Mouse (Mus musculus): ENCODE measurements around the gene Prkd3. TPM values are rescaled to one million over a fixed set of nuclear protein-coding genes. Genes with fewer than 3 reads are reported as not detected.
A peak's percentile ranks its signal among the peaks of the same experiment; 100 is the strongest.

The Prkd3 gene
- 16.8 and 19.9 TPM in 2 replicates for polyA plus RNA-seq (2015; fragmentation: Nextera tagmentation; extraction: Ambion mirVana)

DNA sequence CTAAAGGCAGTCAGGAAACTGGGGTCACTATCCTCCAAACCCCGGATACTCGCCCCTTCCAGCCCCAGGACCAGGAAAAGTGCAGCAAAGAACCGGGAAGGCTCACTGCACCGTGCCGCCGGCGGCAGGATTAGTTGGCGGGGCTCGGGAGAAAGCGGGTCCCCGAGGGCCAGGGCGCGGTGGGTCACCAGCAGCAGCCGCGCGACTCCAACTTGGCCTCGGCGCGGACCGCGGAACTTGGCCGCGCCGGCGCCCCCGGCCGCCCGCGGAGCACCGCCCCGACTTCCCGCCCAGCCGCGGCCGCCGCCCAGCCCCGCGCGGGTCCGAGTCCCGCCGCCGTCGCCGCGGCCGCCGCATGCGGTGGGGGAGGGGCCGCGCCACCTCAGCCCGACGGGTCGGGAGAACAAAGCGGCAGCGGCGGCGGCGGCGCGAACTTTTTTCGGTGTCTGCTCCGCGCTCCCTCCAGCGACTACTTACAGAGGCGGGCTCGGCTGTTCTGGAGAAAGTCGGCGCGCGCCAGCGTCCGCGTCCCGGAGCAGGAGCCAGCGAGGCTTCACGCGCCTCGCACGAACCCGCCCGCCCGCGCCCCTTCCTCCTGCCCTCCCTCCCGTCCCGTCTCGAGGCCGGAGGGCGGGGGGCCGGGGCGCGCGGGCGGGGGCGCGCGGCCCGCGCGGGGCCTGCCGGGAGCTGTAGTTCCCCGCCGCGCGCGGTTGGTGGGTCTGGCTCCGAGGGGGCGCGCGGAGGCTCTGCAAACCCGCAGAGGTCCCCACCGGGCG is at the start of gene Prkd3:
Gene Prkd3 (minus strand): TSS at position 609 of the 776 bp plus-strand sequence.
- H3K9me3 ChIP-seq, result no peaks in the 10 kb centered on the region
- ATAC-seq (ENCODE audit: low read depth), result peak; percentile 93
- peak within 1 kb of the TSS; percentile 84 for H3K9ac ChIP-seq
- peak within 1 kb of the TSS; percentile 81 for H3K4me3 ChIP-seq
- peak within 1 kb of the TSS; percentile 77 for H3K27ac ChIP-seq (replicated peaks)
- WGBS, result under 1% methylated on average over 82 of the region's 113 CpGs
- H3K4me1 ChIP-seq (replicated peaks), result peaks cover 32% of the 10 kb centered on the region
- H3K36me3 ChIP-seq, result no peaks in the 10 kb centered on the region
- peak within 1 kb of the TSS; percentile 78 for H3K4me2 ChIP-seq
- peaks cover 14% of the 10 kb centered on the region for H3K27me3 ChIP-seq

DNA sequence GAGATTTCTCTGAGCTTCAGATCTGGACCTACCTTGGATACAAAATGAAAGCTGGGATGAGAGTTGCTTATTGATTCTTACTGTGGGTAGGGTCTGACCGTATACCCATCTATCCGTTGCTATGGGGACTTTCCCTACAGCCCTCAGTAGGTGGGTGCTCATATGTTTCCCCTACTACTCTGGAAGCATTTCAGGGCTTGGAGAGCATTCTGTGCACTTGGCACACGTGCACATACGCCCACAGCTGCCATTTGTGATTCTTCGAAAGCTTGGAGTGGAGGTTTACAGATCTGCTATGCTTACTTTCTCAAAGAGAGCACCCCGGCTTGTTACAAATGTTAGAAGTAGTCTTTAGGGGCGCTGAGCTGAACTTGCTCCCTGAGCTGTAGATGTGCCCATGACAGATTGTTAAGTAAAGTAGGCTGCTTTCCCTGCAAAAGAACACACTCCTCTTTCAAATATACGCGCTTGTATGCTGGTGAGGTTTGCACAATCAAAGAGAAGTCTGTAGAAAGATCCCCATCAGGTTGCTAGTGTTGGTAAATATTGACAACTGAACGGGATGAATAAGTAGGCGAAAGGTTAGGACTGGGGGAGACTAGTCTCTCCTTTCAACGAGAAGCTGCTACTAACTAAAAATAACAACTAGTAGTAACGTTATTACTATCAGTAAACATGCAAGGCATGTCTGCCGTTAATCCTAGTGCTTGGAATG is 49.3 kb upstream of the Prkd3 start:
- Histone ChIP-seq H3K4me3 (no peak overlapping the region), H3K27me3 (no peaks in the 10 kb centered on the region)
- 89% methylated on average over 14 of the region's 14 CpGs for WGBS

DNA sequence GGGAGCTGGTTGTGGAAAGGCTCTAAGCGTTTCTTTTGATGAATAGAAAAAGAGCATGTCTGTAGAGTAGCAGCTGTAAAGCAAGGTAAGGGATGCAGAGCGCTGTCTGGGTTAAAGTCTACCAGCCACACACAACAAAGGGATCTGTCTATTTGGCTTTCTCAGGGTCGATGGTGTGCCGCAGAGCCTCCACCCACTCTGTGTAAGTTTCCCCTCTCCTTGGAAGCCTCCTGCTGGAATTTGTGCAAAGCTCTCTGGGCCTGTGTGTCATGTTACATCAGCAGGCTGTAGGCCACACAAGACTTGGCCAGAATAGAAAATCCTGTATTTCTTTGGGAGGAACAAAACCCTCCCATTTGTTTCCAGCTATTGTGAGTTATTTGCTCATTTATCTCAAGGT is 48.4 kb upstream of the Prkd3 start:
- no peak for ATAC-seq (ENCODE audit: low read depth)
- no peaks in the 10 kb centered on the region for H3K9me3 ChIP-seq
- 0 out of 2 replicates have a peak, but pooled peaks cover 4% of the 10 kb centered on the region for H3K4me1 ChIP-seq (replicated peaks)
- H3K4me2 ChIP-seq, result no peak overlapping the region
- H3K9ac ChIP-seq, result no peak overlapping the region
- H3K36me3 ChIP-seq, result no peaks in the 10 kb centered on the region
- no peaks in the 10 kb centered on the region for H3K27me3 ChIP-seq
- no peak overlapping the region; the same call in 1 of the 2 replicates for H3K27ac ChIP-seq (replicated peaks)
- H3K4me3 ChIP-seq, result no peak overlapping the region
- 51% methylated on average over 4 of the region's 4 CpGs for WGBS

More for the DNA sequence above, 49.3 kb upstream of the Prkd3 start:
- Histone ChIP-seq H3K36me3 (no peaks in the 10 kb centered on the region), H3K9me3 (no peaks in the 10 kb centered on the region), H3K9ac (no peak overlapping the region), H3K27ac (replicated peaks) (no peak overlapping the region), H3K4me2 (no peak overlapping the region), H3K4me1 (replicated peaks) (0 out of 2 replicates have a peak, but pooled peaks cover 4% of the 10 kb centered on the region)
- no peak for ATAC-seq (ENCODE audit: low read depth)

DNA sequence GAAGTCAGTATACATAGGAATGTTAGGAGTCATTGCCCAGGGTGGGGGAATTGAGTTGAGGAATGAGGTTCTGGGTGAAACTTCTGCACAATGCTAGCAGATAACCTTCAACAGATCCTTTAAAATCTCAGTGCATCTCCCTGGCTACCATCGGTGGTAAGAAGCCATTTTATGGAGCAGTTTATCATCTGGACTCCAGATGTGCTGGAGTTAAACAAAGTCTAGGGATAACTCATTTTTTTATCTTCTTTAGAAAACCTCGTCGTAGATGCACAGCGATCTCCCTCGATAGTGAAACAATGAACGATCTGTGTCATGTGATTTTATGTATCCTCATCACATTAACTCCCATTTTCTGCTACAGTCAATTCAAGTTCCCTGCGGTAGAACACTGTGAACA is 48.0 kb upstream of the Prkd3 start:
- Histone ChIP-seq H3K4me1 (replicated peaks) (0 out of 2 replicates have a peak, but pooled peaks cover 4% of the 10 kb centered on the region), H3K36me3 (no peaks in the 10 kb centered on the region), H3K27ac (replicated peaks) (no peak overlapping the region; the same call in 1 of the 2 replicates), H3K9ac (no peak overlapping the region), H3K4me3 (no peak overlapping the region), H3K27me3 (no peaks in the 10 kb centered on the region), H3K4me2 (no peak overlapping the region), H3K9me3 (no peaks in the 10 kb centered on the region)
- no peak for ATAC-seq (ENCODE audit: low read depth)
- 52% methylated on average over 7 of the region's 7 CpGs for WGBS

DNA sequence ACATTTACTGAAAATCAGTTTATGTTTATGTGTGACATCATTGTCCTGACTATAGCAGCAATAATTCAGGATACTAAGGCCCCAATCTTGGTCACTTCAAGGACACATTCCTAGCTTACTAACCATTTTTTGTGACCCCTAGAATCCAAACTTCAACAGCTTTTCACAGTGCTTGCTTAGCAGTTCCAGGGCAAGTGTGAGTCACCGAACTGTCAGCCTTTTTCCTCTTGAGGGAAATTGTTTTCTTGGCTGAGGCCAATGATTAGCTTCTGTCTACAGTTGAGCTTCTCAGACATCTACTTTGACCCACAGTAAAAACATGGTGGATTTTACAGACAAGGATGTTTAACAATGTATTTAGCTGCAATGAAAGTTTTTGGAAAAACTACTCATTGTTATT is 43.6 kb upstream of the Prkd3 start:
- H3K4me2 ChIP-seq, result no peak overlapping the region

DNA sequence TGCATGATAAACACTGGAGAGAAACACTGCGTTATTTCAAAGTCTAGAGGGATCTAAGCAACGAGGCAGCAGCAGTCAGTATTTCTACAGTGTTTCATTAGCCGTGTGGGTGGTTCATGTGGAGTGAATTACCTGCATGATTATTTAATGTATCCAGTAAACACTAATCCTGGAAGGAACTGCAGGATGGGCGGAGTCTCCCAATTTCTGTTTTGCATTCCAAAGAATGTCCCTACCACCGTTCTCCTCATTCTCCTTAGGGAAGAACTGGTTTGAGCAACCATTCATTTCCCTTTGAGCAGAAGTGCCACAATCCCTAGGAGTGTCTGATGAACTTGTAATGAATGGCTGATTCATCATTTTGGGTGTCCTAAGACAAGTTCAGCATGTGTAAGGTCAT is 39.6 kb upstream of the Prkd3 start:
- Histone ChIP-seq H3K4me1 (replicated peaks) (no peaks in the 10 kb centered on the region), H3K27ac (replicated peaks) (no peak overlapping the region), H3K4me3 (no peak overlapping the region), H3K4me2 (no peak overlapping the region), H3K9ac (no peak overlapping the region), H3K27me3 (0 out of 2 replicates have a peak, but pooled peaks cover 3% of the 10 kb centered on the region), H3K9me3 (no peaks in the 10 kb centered on the region), H3K36me3 (no peaks in the 10 kb centered on the region)
- 72% methylated on average over 5 of the region's 5 CpGs for WGBS
- no peak for ATAC-seq (ENCODE audit: low read depth)

More for the DNA sequence above, 43.6 kb upstream of the Prkd3 start:
- Histone ChIP-seq H3K9me3 (no peaks in the 10 kb centered on the region), H3K27ac (replicated peaks) (no peak overlapping the region), H3K27me3 (no peaks in the 10 kb centered on the region), H3K9ac (no peak overlapping the region), H3K4me1 (replicated peaks) (0 out of 2 replicates have a peak, but pooled peaks cover 4% of the 10 kb centered on the region), H3K4me3 (no peak overlapping the region), H3K36me3 (no peaks in the 10 kb centered on the region)
- no peak for ATAC-seq (ENCODE audit: low read depth)
- 78% methylated on average over 1 of the region's 1 CpGs for WGBS

DNA sequence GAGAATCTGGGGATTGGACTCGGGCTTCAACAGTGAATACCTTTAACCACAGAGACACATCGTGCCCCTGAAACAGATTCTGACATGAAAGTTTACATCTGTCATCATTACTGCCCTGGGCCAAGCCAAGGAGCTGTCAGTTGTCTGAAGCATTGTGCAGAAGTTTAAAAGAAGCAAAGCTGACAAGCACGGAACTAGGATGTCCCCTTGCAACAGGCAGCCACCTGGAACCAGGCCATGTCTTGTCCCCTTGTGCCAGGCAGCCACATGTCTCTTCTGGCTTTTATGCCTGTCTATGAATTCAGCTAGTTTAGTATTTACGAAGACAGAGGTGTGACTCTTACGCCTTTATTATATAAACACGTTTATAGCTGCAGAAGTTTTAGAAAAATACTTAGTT is 37.7 kb upstream of the Prkd3 start:
- Histone ChIP-seq H3K4me3 (no peak overlapping the region), H3K9ac (no peak overlapping the region), H3K9me3 (no peaks in the 10 kb centered on the region), H3K36me3 (no peaks in the 10 kb centered on the region), H3K4me1 (replicated peaks) (0 out of 2 replicates have a peak, but pooled peaks cover 4% of the 10 kb centered on the region), H3K27ac (replicated peaks) (no peak overlapping the region), H3K4me2 (no peak overlapping the region), H3K27me3 (peaks cover 12% of the 10 kb centered on the region)
- ATAC-seq (ENCODE audit: low read depth), result no peak
- 82% methylated on average over 6 of the region's 6 CpGs for WGBS

DNA sequence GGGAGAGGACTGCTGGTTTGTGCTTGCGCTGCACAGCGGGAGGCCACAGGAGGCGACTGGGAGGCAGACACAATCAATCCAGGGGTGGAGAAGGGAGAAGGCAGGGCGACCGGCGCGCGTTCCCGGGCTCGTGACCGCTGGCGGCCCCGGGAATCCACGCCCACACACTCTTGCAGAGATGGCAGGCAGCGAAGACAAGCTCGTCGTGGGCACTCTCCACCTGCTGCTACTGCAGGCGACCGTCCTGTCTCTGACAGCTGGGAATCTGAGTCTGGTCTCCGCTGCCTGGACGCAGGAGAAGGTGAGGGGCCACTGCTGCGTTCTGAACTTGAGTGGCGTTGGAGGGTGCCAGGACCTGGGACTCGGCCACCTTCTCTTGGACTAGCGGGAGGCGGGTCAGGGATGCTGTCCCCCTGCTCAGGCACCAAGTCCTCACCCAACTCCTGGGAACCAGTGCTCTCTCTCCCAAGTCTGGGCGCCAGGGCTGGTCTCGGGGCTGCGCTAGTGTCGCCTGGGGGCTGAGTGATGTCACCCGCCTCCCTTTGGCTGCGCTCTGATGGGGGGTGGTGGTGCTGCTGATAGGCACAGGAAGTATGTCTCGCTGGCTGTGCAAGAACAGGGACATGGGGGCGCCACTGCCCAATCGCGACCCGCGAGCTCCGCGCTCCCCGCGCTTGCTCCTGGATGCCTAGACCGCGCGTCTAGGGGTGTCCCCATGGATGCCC is 31.6 kb upstream of the Prkd3 start:
- Histone ChIP-seq H3K4me2 (peak overlapping the region; percentile 97), H3K9me3 (no peaks in the 10 kb centered on the region)
- WGBS, result under 1% methylated on average over 45 of the region's 45 CpGs

DNA sequence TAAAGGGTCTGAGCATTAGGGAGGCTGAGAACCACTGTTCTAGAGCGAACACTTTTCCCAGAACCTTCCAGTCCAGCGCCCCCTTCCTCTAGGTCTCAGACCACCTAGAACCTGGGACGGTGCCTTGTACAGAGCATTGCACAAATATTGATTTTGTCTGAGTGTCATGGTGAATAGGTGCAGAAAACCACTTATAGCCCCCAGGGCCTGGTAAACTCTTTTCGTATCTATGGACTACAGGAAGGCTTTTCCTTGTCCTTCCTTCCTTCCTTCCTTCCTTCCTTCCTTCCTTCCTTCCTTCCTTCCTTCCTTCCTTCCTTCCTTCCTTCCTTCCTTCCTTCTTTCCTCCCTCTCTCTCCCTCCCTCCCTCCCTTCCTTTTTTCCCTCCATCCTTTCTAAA is 31.0 kb upstream of the Prkd3 start, which contains the start of gene Qpct:
Gene Qpct (plus strand): TSS at position 301 of the 400 bp plus-strand sequence.
- Histone ChIP-seq H3K9me3 (no peaks in the 10 kb centered on the region), H3K4me1 (replicated peaks) (peaks cover 16% of the 10 kb centered on the region), H3K9ac (peak within 1 kb of the TSS; percentile 75), H3K36me3 (no peaks in the 10 kb centered on the region), H3K27ac (replicated peaks) (peak within 1 kb of the TSS; percentile 64), H3K4me2 (peak within 1 kb of the TSS; percentile 97), H3K27me3 (peaks cover 14% of the 10 kb centered on the region), H3K4me3 (peak within 1 kb of the TSS; percentile 64)
- 74% methylated on average over 4 of the region's 4 CpGs for WGBS
- peak; percentile 30; the same call in 1 of the 2 replicates for ATAC-seq (ENCODE audit: low read depth)

More for the DNA sequence above, 31.6 kb upstream of the Prkd3 start:
- Histone ChIP-seq H3K36me3 (no peaks in the 10 kb centered on the region), H3K4me3 (peak overlapping the region; percentile 64), H3K27me3 (peaks cover 14% of the 10 kb centered on the region), H3K4me1 (replicated peaks) (peaks cover 16% of the 10 kb centered on the region), H3K27ac (replicated peaks) (peak overlapping the region; percentile 64), H3K9ac (peak overlapping the region; percentile 75)
- ATAC-seq (ENCODE audit: low read depth), result peak; percentile 96

DNA sequence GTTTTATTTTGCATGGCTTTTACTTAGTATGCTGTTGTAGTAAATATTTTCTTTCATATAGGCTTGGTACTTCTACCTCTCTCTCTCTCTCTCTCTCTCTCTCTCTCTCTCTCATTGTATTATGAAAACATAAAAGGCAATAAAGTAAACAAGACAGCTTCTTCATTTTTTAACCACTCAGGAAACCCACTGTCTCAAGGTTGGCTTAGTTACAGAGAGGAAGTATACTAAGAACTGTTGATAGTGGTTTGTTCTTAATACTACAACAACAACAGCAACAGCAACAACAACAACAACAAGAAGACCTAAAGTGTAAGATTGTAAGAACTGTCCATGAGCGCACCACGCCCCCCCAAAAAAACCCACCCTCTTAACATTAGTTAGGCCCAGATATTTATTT is 23.1 kb upstream of the Prkd3 start:
- Histone ChIP-seq H3K27me3 (no peaks in the 10 kb centered on the region), H3K4me2 (no peak overlapping the region), H3K9me3 (no peaks in the 10 kb centered on the region), H3K4me3 (no peak overlapping the region), H3K4me1 (replicated peaks) (no peaks in the 10 kb centered on the region), H3K36me3 (no peaks in the 10 kb centered on the region), H3K9ac (no peak overlapping the region), H3K27ac (replicated peaks) (no peak overlapping the region)
- no peak for ATAC-seq (ENCODE audit: low read depth)
- WGBS, result 96% methylated on average over 2 of the region's 2 CpGs

DNA sequence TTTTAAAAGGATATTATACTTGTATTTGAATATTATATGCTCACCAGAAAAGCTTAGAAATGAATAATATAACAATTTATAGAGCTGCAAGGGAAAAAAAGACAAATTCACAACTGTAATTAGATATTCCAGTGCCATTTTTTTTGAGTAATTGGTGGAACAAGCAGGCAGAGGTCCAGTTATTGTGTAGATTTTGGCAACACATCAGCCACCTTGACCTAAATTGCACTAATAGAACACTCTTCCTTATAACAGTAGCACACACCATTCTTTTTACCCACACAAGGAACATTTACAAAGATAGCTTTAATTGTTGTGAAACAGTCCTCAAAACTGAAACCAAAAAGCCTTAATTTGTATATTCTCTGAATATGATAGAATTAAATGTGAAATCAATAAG is 19.0 kb upstream of the Prkd3 start:
- ATAC-seq (ENCODE audit: low read depth), result no peak
- Histone ChIP-seq H3K4me1 (replicated peaks) (no peaks in the 10 kb centered on the region), H3K9ac (no peak overlapping the region), H3K27ac (replicated peaks) (no peak overlapping the region), H3K27me3 (no peaks in the 10 kb centered on the region), H3K4me2 (no peak overlapping the region), H3K36me3 (no peaks in the 10 kb centered on the region), H3K4me3 (no peak overlapping the region), H3K9me3 (no peaks in the 10 kb centered on the region)

DNA sequence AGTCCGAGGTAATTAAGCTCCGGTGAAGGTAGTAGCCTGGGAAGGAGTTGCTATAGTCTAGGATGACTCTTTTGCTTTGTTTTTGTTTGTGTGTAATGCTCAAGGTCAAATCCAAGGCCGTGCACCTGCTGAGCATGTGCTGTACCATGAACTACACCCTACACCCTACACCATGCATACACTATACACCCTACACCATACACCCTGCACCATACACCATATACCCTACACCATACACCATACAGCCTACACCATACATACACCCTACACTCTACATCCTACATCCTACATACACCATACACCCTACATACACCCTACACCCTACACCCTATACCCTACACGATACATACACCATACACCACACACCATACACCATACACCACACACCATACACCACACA is 12.2 kb upstream of the Prkd3 start:
- Histone ChIP-seq H3K9me3 (no peaks in the 10 kb centered on the region), H3K27ac (replicated peaks) (no peak overlapping the region), H3K9ac (no peak overlapping the region), H3K4me1 (replicated peaks) (no peaks in the 10 kb centered on the region), H3K4me2 (no peak overlapping the region), H3K36me3 (no peaks in the 10 kb centered on the region), H3K4me3 (no peak overlapping the region), H3K27me3 (no peaks in the 10 kb centered on the region)
- 83% methylated on average over 4 of the region's 4 CpGs for WGBS
- no peak for ATAC-seq (ENCODE audit: low read depth)

Measured in neural tube, embryonic 13.5 days (tissue).